Mouse (Mus musculus): ENCODE measurements around the gene Per3.

DNA sequence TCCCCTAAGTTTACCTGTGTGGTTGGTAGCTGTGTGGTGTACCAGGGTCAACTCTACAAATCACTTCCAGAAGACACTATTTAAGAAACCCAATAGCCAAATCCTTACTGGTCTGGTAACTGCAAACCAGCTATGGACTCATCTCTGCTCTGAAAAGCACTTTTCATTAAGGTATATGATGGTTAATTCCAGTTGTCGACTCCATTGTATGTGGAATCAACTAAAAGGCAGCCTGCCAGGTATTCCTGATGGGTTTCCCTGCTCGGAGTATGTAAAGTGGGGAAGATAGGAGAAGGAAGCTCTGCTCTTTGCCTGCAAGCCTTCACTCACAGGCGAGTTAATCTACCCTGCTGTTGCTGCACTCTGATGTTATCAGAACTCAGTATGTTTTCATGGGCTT lies 2.1 kb upstream of the Per3 start:
- TF ChIP-seq CTCF (IDR thresholded peaks at IDR 0.05; ENCODE audit: borderline replicate concordance, extremely low read depth, insufficient read depth, insufficient read length) = no peak
- TF ChIP-seq POLR2A (IDR thresholded peaks at IDR 0.05; ENCODE audit: borderline replicate concordance, extremely low read depth, insufficient read depth, insufficient read length, poor library complexity, severe bottlenecking) = no peak
